Mouse (Mus musculus): ENCODE measurements around the gene Gm20219. TPM values are rescaled to one million over a fixed set of nuclear protein-coding genes. Genes with fewer than 3 reads are reported as not detected.

Gene Gm20219
- polyA plus RNA-seq, 1 experiment = not detected

- H3K27ac ChIP-seq (replicated peaks; ENCODE audit: low read depth, low read length) = no peak overlapping the region
- H3K4me1 ChIP-seq (ENCODE audit: control insufficient read depth, insufficient read depth, insufficient read length, low read length) = no peaks in the 10 kb centered on the region
- no peak overlapping the region for H3K4me3 ChIP-seq (ENCODE audit: insufficient read depth, low read depth, low read length)
Observed at GRCm38 (mm10) chr17:56545945-56546344, 8.2 kb downstream of the Gm20219 start.

DNA sequence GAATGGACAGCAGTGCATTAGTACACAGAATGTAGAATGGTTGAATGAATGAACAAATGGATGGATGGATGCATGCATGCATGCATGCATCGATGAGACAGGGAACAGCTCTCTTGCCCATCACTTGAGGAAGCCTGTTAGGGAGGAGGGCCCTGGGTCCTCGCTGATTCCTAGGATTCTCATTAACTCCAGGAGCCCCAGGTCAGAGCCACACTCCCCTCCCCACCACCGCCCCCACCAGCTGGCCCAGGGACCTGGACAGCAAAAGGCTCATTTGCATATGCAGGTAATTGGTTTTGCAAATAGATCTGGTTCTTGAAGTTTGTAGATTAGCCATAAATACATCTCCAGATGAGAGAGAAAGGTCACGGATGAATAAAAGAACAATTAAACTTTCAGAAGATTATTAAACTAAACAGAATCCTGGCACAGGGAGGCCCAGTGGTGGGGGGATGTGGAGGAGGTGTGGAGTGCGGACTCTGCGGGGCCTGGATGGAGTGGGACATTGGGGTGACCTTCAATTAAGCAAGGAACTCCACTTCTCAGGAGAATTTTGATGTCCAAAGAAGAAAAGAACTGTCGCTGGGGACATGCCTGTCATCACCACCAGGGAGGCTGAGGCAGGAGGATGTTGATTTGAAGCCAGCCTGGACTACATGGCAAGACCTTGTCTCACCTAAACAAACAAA is 9.3 kb downstream of the Gm20219 start:
- Histone ChIP-seq H3K27ac (replicated peaks; ENCODE audit: low read depth, low read length) (no peak overlapping the region), H3K4me3 (ENCODE audit: insufficient read depth, low read depth, low read length) (no peak overlapping the region), H3K4me1 (ENCODE audit: control insufficient read depth, insufficient read depth, insufficient read length, low read length) (no peaks in the 10 kb centered on the region)

GRCm38 (mm10) chr17:56543684-56544224 is 10.4 kb downstream of the Gm20219 start:
- H3K4me1 ChIP-seq (ENCODE audit: control insufficient read depth, insufficient read depth, insufficient read length, low read length) = no peaks in the 10 kb centered on the region
- H3K4me3 ChIP-seq (ENCODE audit: insufficient read depth, low read depth, low read length) = no peak overlapping the region
- H3K27ac ChIP-seq (replicated peaks; ENCODE audit: low read depth, low read length) = no peak overlapping the region

- H3K4me1 ChIP-seq (ENCODE audit: control insufficient read depth, insufficient read depth, insufficient read length, low read length) = no peaks in the 10 kb centered on the region
- H3K27ac ChIP-seq (replicated peaks; ENCODE audit: low read depth, low read length) = no peak overlapping the region
- H3K4me3 ChIP-seq (ENCODE audit: insufficient read depth, low read depth, low read length) = no peak overlapping the region
Observed at GRCm38 (mm10) chr17:56542736-56543135, 11.5 kb downstream of the Gm20219 start.

DNA sequence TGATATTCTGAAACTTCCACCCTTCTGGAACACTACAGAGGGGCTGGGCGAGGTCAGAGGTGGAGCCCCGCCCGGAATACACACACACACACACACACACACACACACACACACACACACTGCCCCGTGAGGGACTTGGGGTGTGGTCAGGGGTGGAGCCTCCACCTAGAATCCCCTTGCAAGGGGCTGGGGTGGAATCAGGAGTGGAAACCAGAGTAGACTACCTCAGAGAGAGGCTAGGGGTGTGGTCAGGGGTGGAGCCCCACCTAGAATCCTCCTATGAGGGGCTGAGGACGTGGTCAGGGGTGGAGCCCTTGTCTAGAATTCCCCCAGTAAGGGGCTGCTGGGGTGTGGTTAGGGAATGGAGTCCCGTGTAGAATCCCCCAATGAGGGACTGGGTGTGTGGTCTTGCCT is 13.6 kb downstream of the Gm20219 start:
- Histone ChIP-seq H3K27ac (replicated peaks; ENCODE audit: low read depth, low read length) (no peak overlapping the region), H3K4me3 (ENCODE audit: insufficient read depth, low read depth, low read length) (no peak overlapping the region), H3K4me1 (ENCODE audit: control insufficient read depth, insufficient read depth, insufficient read length, low read length) (no peaks in the 10 kb centered on the region)

- no peaks in the 10 kb centered on the region for H3K4me1 ChIP-seq (ENCODE audit: control insufficient read depth, insufficient read depth, insufficient read length, low read length)
- no peak overlapping the region for H3K4me3 ChIP-seq (ENCODE audit: insufficient read depth, low read depth, low read length)
- H3K27ac ChIP-seq (replicated peaks; ENCODE audit: low read depth, low read length) = no peak overlapping the region
Observed at GRCm38 (mm10) chr17:56537912-56538311, 16.3 kb downstream of the Gm20219 start.

- H3K4me1 ChIP-seq (ENCODE audit: control insufficient read depth, insufficient read depth, insufficient read length, low read length) = no peaks in the 10 kb centered on the region
Observed at GRCm38 (mm10) chr17:56536874-56537273, 17.3 kb downstream of the Gm20219 start.

GRCm38 (mm10) chr17:56536192-56536591 is 18.0 kb downstream of the Gm20219 start:
- Histone ChIP-seq H3K4me1 (ENCODE audit: control insufficient read depth, insufficient read depth, insufficient read length, low read length) (no peaks in the 10 kb centered on the region), H3K4me3 (ENCODE audit: insufficient read depth, low read depth, low read length) (no peak overlapping the region), H3K27ac (replicated peaks; ENCODE audit: low read depth, low read length) (no peak overlapping the region)

More at GRCm38 (mm10) chr17:56536874-56537273, 17.3 kb downstream of the Gm20219 start:
- H3K4me3 ChIP-seq (ENCODE audit: insufficient read depth, low read depth, low read length) = no peak overlapping the region
- no peak overlapping the region for H3K27ac ChIP-seq (replicated peaks; ENCODE audit: low read depth, low read length)

DNA sequence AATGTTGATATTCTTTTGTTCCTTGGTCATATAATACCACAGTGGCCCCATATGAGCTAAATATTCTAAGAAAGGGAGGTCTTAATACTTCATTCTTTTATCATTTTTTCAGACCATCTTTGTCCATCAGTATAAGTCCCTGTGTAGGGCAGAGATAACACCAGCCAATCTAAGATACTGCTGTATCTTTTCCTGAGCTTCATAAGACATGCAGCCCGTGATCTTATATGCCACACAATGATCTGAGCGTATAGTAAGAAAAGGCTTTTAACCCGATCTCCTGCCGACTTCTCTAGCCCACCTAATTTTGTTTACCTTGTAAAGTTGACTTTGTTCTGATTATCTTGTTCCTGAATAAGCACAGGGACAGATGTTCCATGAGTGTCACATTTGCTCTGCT is 29.2 kb downstream of the Gm20219 start:
- H3K4me1 ChIP-seq (ENCODE audit: control insufficient read depth, insufficient read depth, insufficient read length, low read length) = no peaks in the 10 kb centered on the region
- no peak overlapping the region for H3K4me3 ChIP-seq (ENCODE audit: insufficient read depth, low read depth, low read length)
- no peak overlapping the region for H3K27ac ChIP-seq (replicated peaks; ENCODE audit: low read depth, low read length)

DNA sequence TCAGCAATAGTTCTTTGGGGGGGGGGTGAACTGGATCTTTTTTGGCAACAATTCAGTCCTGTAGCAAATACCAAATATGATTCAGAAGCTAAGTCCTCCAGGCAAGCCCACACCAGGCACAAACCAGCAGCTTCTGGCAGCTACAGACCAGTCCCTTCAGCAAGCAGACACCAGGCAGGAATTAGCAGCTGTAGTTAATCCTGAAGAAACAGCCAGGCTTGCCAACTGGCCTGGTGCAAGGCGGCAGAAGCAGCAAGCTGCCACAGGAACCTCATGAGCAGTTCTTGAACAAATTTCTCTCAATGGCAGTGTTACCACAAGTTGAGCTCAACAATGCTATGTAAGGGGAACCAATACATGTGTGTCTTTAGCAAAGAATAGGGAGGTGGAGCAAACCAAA is 31.4 kb downstream of the Gm20219 start:
- Histone ChIP-seq H3K4me3 (ENCODE audit: insufficient read depth, low read depth, low read length) (no peak overlapping the region), H3K27ac (replicated peaks; ENCODE audit: low read depth, low read length) (no peak overlapping the region), H3K4me1 (ENCODE audit: control insufficient read depth, insufficient read depth, insufficient read length, low read length) (no peaks in the 10 kb centered on the region)

DNA sequence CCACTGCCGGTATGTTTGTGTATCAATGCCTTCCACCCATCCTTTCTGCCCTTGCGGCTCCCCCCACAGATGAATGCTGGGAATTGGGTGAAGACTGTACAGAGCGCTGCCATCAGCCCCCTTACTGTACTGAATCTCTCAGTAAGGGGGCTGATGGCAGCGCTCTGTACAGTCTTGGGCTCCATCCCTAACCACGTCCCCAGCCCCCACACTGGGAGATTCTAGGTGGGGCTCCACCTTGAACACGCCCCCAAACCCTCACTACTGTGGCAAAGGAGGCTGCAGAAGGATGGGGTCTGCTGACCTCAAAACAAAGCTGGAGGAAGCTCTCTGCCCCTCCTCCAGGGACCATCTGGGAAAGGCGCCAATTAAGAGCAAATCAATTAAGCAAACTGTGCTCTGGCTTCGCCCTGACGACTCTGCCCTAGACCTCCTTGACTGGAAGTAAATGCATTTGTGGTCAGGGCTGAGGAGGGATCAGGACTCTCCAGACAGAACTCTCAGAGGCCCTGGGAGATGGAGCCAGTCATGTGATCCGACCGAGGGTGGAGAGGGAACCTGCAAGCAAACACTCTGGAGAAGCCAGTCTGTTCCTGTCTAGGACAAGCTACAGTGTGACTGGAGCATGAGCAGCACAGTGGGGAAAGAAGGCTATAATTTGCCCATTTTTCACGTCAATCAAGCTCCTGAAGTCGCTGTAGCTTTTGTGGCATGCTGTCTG is 38.3 kb downstream of the Gm20219 start:
- Histone ChIP-seq H3K4me3 (ENCODE audit: insufficient read depth, low read depth, low read length) (no peak overlapping the region), H3K4me1 (ENCODE audit: control insufficient read depth, insufficient read depth, insufficient read length, low read length) (no peaks in the 10 kb centered on the region), H3K27ac (replicated peaks; ENCODE audit: low read depth, low read length) (no peak overlapping the region)

GRCm38 (mm10) chr17:56514916-56515315 is 39.3 kb downstream of the Gm20219 start:
- H3K4me3 ChIP-seq (ENCODE audit: insufficient read depth, low read depth, low read length) = no peak overlapping the region
- H3K27ac ChIP-seq (replicated peaks; ENCODE audit: low read depth, low read length) = no peak overlapping the region
- no peaks in the 10 kb centered on the region for H3K4me1 ChIP-seq (ENCODE audit: control insufficient read depth, insufficient read depth, insufficient read length, low read length)

- no peaks in the 10 kb centered on the region for H3K4me1 ChIP-seq (ENCODE audit: control insufficient read depth, insufficient read depth, insufficient read length, low read length)
- H3K27ac ChIP-seq (replicated peaks; ENCODE audit: low read depth, low read length) = no peak overlapping the region
- no peak overlapping the region for H3K4me3 ChIP-seq (ENCODE audit: insufficient read depth, low read depth, low read length)
Observed at GRCm38 (mm10) chr17:56514330-56514729, 39.9 kb downstream of the Gm20219 start.

DNA sequence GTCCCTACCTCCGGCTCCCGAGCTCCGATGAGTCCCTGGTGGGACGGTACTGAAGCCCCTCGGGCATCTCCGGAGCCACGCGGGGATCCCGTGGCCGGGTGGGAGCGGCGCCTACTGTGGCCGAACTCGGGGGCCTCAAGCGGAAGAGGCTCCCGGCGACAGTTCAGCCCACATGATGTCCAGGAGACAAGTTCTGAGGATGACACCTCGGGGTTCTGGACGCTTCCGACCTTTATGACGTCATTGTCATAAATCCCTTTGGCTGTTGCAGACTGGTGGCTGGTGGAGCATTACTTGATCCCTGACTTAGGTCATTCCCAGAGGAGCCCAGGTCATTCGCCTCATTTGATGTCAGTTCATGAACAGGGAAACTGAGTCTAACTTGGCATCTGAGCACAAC is 41.9 kb downstream of the Gm20219 start, which contains the start of gene Znrf4:
Gene Znrf4 (minus strand): TSS at position 122 of the 400 bp plus-strand sequence.
- H3K27ac ChIP-seq (replicated peaks; ENCODE audit: low read depth, low read length) = no peak within 1 kb of the TSS
- no peak within 1 kb of the TSS for H3K4me3 ChIP-seq (ENCODE audit: insufficient read depth, low read depth, low read length)
- no peaks in the 10 kb centered on the region for H3K4me1 ChIP-seq (ENCODE audit: control insufficient read depth, insufficient read depth, insufficient read length, low read length)

GRCm38 (mm10) chr17:56511707-56512090 is 42.5 kb downstream of the Gm20219 start:
- H3K4me3 ChIP-seq (ENCODE audit: insufficient read depth, low read depth, low read length) = no peak overlapping the region
- H3K27ac ChIP-seq (replicated peaks; ENCODE audit: low read depth, low read length) = no peak overlapping the region
- no peaks in the 10 kb centered on the region; the same call in 1 of the 2 replicates for H3K4me1 ChIP-seq (ENCODE audit: control insufficient read depth, insufficient read depth, insufficient read length, low read length)
